Mouse (Mus musculus) frontal cortex, postnatal 25 days (tissue): Measurements from ENCODE around the gene Zfp622.
A peak's percentile ranks its signal among the peaks of the same experiment; 100 is the strongest.
"Not testable (repeated sequence)": the region's sequence is repeated elsewhere in the genome, so short reads cannot be mapped to it uniquely, and the experiment has no call there.

Source experiments
- DNase-seq, 2 experiments: peaks; one replicate each; pipeline ENCODE4 v3.0.0; 2022; ENCODE audit warnings: low spot score in 2 of 2

Zfp622 gene

DNA sequence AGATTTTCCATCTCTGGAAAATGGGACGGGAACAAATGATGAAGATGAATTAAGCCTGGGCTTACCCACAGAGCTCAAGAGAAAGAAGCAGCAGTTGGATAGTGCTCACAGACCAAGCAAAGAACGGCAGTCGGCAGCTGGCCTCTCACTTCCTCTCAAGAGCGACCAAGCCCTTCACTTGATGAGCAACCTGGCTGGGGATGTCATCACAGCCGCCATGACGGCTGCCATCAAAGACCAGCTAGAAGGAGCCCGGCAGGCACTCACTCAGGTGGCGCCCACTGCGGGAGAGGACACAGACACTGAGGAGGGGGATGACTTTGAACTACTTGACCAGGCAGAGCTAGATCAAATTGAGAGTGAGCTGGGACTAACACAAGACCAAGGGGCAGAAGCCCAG is 12.6 kb upstream of the Zfp622 start:
- no peak for DNase-seq

DNA sequence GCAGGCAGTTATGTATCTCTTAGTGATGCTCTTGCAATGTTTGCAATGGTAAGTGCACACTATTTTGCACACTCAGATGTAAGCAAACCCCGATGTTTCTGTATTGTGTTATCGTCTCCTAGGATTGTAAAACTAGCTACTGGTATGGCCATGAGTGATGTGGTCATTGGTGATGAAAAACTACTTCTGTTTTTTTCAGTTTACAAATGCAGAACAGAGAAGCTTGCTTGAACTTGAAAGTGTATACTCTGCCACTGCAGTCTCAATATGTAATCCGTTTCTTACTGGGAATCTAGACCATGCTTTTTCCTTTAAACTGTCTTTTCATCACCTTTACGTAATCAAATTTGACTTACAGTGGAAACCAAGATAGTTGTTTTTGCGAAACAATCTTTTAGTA is 11.4 kb upstream of the Zfp622 start:
- no peak for DNase-seq

DNA sequence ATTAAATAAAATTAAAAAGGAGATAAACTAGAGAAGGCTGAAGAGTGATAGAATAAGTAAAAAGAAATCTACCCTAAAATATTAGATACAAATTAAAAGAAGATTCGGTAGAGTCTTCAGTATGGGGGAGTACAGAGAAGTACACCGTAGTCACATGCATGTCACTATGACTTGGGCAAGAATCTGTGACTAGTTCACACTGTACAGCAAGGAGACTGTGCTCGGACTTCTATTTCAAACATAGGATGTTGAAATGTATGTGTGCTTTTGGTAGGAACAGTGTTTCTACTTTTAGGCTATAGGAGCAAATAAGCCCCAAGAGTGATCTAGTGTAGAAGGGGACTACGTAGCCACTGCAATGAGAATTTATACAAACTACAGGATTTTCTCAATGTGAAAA is 9.8 kb upstream of the Zfp622 start:
- DNase-seq: no peak

DNA sequence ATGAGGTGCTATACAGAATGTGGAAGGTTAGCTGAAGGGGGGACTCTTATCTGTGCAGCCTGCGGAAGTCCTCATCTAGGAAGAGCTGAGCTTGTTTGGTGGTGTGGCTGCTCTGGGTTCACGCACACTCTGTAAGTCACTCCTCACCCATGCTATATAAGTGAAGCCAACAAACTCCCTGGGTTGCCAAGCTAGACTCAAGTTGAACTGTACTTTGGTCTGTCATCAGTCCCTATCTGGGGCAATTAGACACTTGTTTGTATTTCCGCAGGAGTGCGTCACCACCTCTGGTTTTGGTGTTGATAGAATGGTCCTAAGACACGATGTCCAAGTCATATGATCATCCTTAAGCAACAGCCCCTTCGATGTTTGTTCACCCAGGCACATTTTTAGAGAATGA is 8.4 kb upstream of the Zfp622 start:
- no peak for DNase-seq

DNA sequence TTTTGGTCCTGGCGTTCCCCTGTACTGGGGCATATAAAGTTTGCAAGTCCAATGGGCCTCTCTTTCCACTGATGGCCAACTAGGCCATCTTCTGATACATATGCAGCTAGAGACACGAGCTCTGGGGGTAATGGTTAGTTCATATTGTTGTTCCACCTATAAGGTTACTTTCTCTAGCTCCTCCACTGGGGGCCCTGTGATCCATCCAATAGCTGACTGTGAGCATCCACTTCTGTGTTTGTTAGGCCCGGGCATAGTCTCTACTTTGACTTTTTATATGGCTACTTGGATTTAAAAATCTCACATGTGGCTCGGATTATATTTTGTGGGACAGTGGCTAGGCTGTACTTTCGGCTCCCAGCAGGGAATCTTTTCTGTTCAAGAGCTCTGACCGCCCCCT is 552 bp upstream of the Zfp622 start:
- not testable (repeated sequence) for DNase-seq

DNA sequence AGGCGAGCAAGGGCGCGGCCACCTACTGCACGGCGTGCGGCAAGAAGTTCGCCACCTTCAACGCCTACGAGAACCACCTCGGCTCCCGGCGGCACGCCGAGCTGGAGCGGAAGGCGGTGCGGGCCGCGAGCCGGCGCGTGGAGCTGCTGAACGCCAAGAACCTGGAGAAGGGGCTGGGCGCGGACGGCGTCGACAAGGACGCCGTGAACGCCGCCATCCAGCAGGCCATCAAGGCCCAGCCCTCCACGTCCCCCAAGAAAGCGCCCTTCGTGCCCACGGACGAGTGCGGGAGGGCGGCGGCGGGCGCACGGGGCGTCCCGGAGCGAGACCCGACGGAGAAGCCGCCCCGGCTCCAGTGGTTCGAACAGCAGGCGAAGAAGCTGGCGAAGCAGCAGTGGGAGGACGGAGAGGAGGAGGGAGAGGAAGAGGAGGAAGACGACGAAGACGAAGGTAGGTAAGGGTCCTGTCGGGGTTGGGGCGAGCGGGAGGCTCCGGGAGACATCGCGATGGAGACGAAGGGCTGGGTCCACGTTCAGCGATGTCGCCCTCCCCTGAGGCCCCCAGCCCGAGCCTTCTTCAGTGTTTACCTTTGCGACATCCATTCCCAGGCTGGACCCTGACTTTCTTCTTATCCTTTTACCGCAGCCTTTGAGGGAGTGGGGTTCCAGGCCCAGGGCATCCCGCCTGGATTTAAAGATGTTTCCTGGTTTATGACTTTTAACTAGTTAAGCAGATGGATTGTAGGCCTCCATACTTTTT is 747 bp downstream of the Zfp622 start:
- no peak for DNase-seq

DNA sequence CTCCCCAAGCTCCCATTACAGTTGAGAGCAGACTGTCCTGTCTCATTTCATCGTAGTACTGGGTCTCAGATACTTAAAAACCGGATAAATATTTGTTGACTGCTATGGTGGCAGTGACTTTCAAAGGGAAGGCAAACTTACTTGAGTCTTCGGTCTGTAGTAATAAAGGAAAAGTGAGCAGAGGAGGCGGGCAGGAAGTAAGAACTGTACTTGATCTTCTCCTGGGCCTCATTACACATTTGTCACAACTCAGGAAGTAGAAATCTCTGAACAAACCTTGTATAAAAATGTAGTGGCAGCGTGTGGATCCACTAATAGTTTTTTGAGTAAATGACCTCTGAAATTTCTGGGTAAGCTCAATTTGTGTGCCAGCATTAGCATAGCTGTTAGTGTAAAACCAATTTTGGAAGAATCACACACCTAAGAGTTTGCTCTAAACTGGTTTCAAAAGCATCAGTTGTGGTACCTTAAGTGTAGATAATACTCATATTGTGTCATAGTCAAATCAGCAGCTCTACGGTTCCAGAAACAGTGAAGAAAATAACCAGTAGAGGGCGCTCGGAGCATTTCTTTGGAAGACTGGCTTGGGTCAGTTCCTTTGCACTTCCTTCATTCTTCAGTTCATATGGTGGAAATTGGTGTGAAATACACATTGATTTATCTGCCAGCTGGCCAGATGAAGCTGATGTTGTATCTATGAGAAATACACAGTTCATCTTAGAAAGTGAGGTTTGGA is 9.0 kb downstream of the Zfp622 start:
- peak in 1 of 2 experiments; percentile 44 for DNase-seq

DNA sequence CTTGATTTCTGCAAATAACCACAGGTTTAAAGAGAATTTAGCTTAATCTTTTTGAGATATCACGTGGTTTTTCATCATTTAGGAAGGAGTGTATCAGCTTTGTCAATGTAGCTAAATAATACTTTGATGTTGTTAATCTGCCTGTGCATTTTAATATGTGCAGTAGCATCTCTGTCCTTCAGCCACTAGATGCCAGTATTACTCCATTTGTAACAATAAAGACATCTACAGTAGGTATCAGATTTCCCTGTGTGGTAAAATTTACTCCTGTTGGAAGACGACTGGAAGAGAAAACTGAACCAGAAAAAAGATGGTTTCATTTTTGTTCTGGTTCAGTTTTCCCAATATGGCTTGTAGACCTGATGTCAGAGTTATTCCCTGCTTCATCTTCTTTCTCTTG is 11.4 kb downstream of the Zfp622 start:
- no peak for DNase-seq

DNA sequence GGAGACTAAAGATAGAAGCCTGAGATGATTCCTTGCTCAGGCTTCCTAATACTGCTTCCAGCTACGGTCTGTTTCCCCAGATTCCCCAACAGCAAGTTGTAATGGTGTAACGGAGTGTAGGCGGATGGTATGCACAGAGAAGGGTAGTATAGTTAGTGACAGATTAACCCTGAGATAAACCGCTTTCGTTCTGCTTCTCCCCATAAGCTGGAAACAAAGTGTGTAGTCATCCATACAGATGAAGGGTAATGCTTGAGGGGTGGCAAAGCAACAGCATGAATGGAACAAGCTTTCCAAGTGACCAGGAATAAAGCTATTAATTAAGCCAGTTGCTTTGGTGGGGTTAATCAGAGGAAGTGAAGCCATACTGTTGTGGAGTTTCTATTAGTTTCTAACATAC is 15.4 kb downstream of the Zfp622 start:
- DNase-seq: not testable (repeated sequence)

DNA sequence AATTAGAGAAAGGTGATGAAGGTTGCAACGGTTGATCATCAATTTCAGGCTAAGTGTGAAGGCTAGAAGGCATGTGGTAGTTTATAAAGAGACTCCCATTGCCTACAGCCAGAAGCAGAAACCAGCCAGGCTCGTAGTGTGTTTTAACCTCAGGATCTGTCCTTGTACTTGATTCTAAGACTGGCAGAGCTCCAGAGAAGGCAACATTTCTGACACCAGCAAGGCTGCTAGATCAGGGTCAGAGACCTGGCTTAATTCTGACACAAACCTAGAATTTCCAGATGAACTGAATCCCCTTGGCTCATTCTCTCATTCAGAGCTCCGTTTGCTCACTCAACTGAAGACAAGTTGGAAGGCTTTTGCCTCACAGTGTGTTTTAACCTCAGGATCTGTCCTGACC is 24.5 kb downstream of the Zfp622 start:
- no peak for DNase-seq

DNA sequence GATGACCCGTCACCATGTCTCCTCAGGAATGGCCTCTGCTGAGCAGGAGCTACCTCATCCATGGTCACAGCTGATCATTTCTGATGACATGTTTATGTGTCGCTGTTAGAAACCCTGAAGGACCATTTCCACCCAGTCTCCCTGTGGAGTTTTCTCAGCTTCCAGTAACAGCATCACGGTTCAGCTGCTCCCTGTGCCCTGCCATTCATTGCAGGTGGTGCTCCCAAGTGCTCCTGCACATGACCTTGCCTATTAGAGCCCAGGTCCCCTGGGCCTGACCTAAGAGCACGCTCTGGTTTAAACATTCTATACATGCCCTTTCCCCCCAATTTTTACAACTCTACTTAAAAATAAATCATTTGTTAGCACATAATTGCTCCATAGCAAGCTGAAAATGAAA is 28.7 kb downstream of the Zfp622 start:
- no peak for DNase-seq

DNA sequence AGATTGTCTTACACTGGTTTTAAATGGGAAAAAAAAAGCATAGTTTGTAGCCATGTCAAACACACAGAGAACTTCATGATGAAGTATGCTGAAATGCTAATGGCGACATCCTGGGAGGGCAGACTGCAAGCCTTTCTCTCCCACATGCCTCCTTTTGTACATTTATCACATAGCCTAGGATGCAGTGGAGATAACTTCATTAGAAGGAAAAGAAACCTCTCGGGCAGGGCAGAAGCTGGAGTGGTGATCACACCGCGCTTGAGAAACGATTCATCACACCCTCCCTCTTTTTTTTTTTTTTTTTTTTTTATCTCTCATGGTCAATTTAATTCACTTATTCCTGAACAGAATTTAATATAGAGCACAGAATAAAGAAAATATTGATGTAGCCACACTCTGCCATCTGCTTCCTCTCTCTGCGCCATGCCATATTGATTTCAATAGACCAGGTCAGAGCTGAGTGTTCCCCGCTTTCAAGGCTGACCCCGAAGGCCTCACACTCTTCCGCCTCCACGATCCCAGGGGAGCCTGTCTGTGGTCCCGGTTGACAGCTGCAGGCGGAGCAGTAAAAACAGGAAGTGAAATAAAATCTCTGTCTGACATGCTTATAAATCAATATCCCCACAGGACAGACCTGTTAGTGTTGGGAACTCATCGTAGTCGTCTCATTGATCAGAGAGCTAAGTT is 32.0 kb downstream of the Zfp622 start:
- DNase-seq: no peak

DNA sequence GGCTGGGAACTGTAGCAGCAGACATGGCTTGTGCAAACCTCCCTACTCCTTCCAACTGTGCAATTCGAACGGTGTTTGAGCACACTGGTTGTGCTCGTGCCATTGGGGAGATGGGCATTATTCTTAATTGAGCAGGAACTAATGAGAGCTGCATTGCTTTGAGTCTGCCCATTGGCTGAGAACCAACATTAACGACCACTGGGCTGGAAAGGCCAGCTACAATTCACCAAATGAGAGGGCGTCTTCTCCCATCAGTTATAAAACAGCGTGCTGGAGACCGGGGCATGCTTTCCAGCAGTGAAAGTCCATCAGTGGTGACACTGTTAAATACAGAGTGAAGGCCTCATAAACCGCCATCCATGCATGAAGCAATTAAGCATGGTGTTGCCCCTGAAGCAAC is 37.6 kb downstream of the Zfp622 start:
- DNase-seq: no peak

DNA sequence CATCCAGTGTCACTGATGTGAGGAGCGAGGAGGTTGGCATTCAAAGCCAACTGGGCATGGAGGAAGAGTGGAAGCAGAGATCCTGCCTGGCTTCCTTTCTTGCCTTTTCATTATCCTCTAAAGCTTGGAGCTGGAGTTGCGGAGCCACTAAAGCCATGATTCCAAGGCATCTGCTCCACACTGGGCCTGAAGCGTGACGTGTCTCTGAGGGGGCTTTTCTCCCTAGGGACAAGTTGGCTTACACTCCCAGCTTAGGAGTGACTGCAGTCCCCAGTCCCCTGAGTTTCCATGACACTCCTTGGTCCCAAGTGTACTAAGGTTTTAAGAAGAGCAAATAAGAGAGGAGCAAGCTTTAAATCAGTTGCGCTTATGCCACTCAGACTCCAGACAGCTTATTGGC is 38.5 kb downstream of the Zfp622 start:
- DNase-seq: no peak

DNA sequence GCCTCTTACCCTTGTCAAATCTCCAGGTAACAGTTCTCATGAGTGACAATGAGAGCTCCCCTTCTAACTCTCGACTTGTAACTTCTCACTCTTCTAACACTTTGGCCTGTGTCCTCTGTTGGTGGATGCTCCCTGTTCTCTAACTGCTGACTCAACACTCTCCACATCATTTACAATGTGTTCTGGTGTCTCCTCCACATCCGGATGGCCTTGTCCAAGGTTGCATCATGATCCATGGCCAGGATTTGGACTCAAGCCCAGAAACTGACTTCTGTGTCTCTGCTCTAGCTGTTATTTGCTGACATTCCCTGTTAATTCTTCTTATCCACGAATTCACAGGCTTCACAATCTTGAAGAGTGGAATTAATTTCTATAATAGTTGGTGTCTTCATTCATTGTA is 47.5 kb downstream of the Zfp622 start:
- DNase-seq: no peak

DNA sequence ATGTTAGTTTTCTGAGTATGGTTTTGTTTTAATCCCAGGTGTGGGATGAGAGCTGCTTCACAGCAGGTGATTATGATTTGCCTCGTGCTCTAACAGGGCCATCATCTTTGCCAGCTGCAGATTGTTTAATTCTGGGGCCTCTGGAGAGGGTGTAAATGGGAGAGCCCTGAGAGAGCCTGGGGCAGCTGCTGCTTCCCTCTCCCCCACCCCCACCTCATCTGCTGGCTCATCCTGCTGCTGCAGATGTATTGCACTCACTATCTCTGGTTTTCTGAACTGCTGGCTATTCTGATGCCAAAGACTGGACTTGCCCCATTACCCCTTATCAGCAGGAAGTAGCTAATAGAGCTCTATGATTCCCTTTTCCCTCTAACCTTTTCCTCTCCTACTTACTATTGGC is 56.4 kb downstream of the Zfp622 start:
- DNase-seq: no peak

DNA sequence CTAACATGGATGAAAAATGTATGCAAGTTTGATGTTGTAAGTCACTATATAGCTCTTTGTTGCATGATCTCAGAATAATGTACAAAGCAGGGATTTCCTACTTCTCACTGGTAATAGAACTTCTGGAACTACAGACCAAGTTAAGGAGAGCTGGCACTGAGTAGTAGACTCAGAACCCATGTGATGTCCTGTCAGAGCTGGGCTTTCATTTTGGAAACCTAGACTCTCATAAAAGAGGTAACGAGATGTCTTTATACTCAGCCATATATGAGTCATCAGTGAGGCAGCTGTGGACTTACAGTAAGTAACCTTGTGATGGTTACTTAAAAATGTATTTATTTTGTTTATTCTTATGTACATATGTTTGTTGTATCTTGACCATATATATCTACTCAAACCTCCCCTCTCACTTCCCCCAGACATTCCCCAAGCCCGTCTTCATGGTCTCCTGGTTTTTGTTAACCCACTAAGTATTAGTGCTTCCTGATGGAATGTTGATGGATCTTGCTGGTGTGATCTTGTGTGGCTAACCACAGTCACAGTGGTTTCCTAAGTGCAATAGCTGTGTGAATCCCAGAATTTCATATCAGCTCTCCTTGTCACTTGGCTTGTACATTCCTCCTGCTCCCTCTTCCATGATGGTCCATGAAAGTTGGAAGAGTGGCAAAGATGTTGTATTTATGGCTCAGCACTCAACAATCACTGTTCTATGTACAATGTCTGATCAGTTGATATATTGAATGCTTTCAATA is 57.2 kb downstream of the Zfp622 start:
- no peak for DNase-seq
